Mouse (Mus musculus): ENCODE results near the gene Cmbl. TPM values are rescaled to one million over a fixed set of nuclear protein-coding genes. Genes with fewer than 3 reads are reported as not detected.

The Cmbl gene
- polyA plus RNA-seq, 1 experiment from 2014 or later, result 2.7 TPM

DNA sequence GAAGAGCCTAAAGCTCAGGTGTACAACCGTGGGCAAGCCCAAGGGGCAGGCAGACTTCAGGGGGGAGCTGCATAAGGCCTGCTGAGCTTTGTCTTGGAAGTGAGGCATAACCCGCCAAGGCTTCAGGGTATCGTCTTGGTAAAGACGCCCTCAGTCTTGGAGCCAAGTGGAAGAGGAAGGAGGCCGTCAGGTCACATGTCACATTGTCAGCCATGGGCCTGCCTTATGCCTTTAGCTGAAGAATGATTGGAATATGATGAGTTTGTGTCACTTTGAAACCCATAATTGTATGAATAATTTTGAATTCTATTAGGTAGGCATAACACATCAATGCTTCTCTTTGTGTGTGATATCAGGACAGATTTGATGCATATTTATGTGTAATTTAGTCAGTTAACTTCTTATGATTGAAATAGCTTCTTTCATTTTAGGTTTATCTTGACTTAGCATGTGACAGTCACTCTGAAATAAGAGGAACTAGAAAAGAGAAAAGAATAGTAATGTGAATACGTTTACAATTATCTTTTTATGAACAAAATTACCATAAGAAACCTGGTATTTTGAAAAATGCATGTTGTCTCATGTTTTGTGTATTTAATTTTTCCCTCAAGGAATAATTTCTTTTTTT is 48.8 kb downstream of the Cmbl start:
- no peaks in the 10 kb centered on the region for H3K4me1 ChIP-seq

GRCm38 (mm10) chr15:31614666-31615065 is 49.5 kb downstream of the Cmbl start:
- Histone ChIP-seq H3K4me2 (replicated peaks) (no peak overlapping the region), H3K9ac (no peak overlapping the region), H3K9me3 (replicated peaks) (no peaks in the 10 kb centered on the region), H3K4me1 (no peaks in the 10 kb centered on the region), H3K36me3 (peaks cover 28% of the 10 kb centered on the region), H3K4me3 (no peak overlapping the region), H3K27ac (no peak overlapping the region), H3K27me3 (no peaks in the 10 kb centered on the region)
- 86% methylated on average over 2 of the region's 2 CpGs for WGBS
- no peak for ATAC-seq (ENCODE audit: low FRiP score)

More for the DNA sequence above, 48.8 kb downstream of the Cmbl start:
- Histone ChIP-seq H3K4me2 (replicated peaks) (no peak overlapping the region), H3K27me3 (no peaks in the 10 kb centered on the region), H3K9ac (no peak overlapping the region), H3K27ac (no peak overlapping the region), H3K36me3 (peaks cover 21% of the 10 kb centered on the region), H3K4me3 (no peak overlapping the region), H3K9me3 (replicated peaks) (no peaks in the 10 kb centered on the region)
- ATAC-seq (ENCODE audit: low FRiP score), result no peak
- WGBS, result 89% methylated on average over 6 of the region's 6 CpGs

- Histone ChIP-seq H3K27ac (no peak overlapping the region), H3K27me3 (no peaks in the 10 kb centered on the region), H3K36me3 (peaks cover 41% of the 10 kb centered on the region), H3K4me1 (no peaks in the 10 kb centered on the region), H3K9ac (no peak overlapping the region), H3K9me3 (replicated peaks) (no peaks in the 10 kb centered on the region), H3K4me2 (replicated peaks) (no peak overlapping the region), H3K4me3 (no peak overlapping the region)
- no peak for ATAC-seq (ENCODE audit: low FRiP score)
- WGBS, result 93% methylated on average over 9 of the region's 9 CpGs
Measured at GRCm38 (mm10) chr15:31617261-31617660, 52.1 kb downstream of the Cmbl start.

DNA sequence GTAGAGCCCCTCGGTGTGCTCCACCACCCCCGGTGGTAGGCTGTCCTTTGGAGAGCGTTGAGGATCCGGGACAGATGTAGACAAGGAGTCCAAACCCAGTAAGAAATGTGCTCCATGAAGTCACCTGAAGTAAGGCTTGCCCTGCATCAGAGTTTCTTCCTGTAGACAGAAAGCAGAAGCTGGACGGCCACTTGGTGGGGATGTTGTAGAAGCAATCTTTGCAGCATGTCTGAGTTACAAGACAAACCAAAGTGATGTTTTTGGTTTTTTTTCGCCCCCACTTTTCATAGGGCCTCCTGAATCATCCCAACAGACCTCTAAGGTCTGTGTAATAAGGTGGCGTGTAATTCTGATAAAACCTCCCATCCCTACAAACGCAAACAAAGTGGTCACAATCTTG is 54.3 kb downstream of the Cmbl start:
- H3K36me3 ChIP-seq, result peaks cover 47% of the 10 kb centered on the region

GRCm38 (mm10) chr15:31627277-31628154 is 62.3 kb downstream of the Cmbl start:
- H3K27me3 ChIP-seq, result no peaks in the 10 kb centered on the region
- no peak overlapping the region for H3K9ac ChIP-seq
- ATAC-seq (ENCODE audit: low FRiP score), result 0 out of 2 replicates have a peak, but pooled peaks have one; percentile 32
- H3K4me1 ChIP-seq, result peaks cover 11% of the 10 kb centered on the region
- H3K4me2 ChIP-seq (replicated peaks), result no peak overlapping the region
- H3K27ac ChIP-seq, result peak overlapping the region; percentile 35; the same call in 1 of the 2 replicates
- WGBS, result 53% methylated on average over 12 of the region's 12 CpGs
- 0 out of 2 replicates have a peak, but pooled peaks cover 6% of the 10 kb centered on the region for H3K36me3 ChIP-seq
- peaks cover 3% of the 10 kb centered on the region; the same call in 1 of the 2 replicates for H3K9me3 ChIP-seq (replicated peaks)
- H3K4me3 ChIP-seq, result no peak overlapping the region

More for the DNA sequence above, 54.3 kb downstream of the Cmbl start:
- 95% methylated on average over 8 of the region's 8 CpGs for WGBS
- H3K9ac ChIP-seq, result no peak overlapping the region
- H3K4me2 ChIP-seq (replicated peaks), result no peak overlapping the region
- no peak overlapping the region for H3K4me3 ChIP-seq
- no peaks in the 10 kb centered on the region for H3K27me3 ChIP-seq
- H3K27ac ChIP-seq, result no peak overlapping the region
- ATAC-seq (ENCODE audit: low FRiP score), result no peak
- peaks cover 3% of the 10 kb centered on the region; the same call in 1 of the 2 replicates for H3K9me3 ChIP-seq (replicated peaks)
- H3K4me1 ChIP-seq, result no peaks in the 10 kb centered on the region

- Histone ChIP-seq H3K36me3 (0 out of 2 replicates have a peak, but pooled peaks cover 6% of the 10 kb centered on the region), H3K4me1 (peaks cover 11% of the 10 kb centered on the region), H3K27me3 (no peaks in the 10 kb centered on the region), H3K27ac (peak overlapping the region; percentile 35; the same call in 1 of the 2 replicates), H3K4me2 (replicated peaks) (no peak overlapping the region), H3K9ac (no peak overlapping the region), H3K9me3 (replicated peaks) (peaks cover 3% of the 10 kb centered on the region; the same call in 1 of the 2 replicates), H3K4me3 (no peak overlapping the region)
- 68% methylated on average over 10 of the region's 10 CpGs for WGBS
- ATAC-seq (ENCODE audit: low FRiP score), result no peak
Measured at GRCm38 (mm10) chr15:31628180-31628579, 63.0 kb downstream of the Cmbl start.

GRCm38 (mm10) chr15:31629556-31629955 is 64.4 kb downstream of the Cmbl start:
- Histone ChIP-seq H3K4me1 (peaks cover 11% of the 10 kb centered on the region), H3K9me3 (replicated peaks) (no peaks in the 10 kb centered on the region), H3K9ac (no peak overlapping the region), H3K4me2 (replicated peaks) (no peak overlapping the region), H3K27ac (no peak overlapping the region), H3K27me3 (no peaks in the 10 kb centered on the region), H3K36me3 (no peaks in the 10 kb centered on the region), H3K4me3 (no peak overlapping the region)
- ATAC-seq (ENCODE audit: low FRiP score), result no peak
- 95% methylated on average over 3 of the region's 3 CpGs for WGBS

DNA sequence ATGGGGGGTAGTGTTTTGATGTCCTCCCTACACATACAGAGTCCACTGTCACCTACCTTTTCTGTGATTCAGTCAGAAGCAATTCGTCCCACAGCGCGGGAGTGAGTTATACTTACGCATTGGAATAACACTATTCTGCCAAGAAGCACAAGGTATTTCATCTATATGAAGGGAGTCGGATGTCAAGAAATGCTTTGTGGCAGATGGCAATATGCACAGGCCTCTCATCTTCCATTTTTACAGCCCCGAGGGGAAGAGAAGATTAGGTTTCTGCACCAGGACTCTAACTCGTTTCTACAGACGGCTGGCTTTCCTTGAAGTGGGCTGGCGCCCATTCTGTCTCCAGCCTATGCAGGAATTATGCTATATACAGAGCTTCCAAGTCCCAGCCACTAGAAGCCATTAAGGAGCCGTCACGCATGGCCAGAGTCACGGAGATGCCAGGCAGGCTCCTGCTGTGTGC is 66.2 kb downstream of the Cmbl start:
- peaks cover 11% of the 10 kb centered on the region for H3K4me1 ChIP-seq
- ATAC-seq (ENCODE audit: low FRiP score), result 0 out of 2 replicates have a peak, but pooled peaks have one; percentile 42
- no peak overlapping the region for H3K4me3 ChIP-seq
- no peaks in the 10 kb centered on the region for H3K36me3 ChIP-seq
- H3K27ac ChIP-seq, result 0 out of 2 replicates have a peak overlapping the region, but pooled peaks have one; percentile 40
- H3K9me3 ChIP-seq (replicated peaks), result no peaks in the 10 kb centered on the region
- no peaks in the 10 kb centered on the region for H3K27me3 ChIP-seq
- no peak overlapping the region for H3K9ac ChIP-seq
- WGBS, result 68% methylated on average over 12 of the region's 12 CpGs
- no peak overlapping the region for H3K4me2 ChIP-seq (replicated peaks)

DNA sequence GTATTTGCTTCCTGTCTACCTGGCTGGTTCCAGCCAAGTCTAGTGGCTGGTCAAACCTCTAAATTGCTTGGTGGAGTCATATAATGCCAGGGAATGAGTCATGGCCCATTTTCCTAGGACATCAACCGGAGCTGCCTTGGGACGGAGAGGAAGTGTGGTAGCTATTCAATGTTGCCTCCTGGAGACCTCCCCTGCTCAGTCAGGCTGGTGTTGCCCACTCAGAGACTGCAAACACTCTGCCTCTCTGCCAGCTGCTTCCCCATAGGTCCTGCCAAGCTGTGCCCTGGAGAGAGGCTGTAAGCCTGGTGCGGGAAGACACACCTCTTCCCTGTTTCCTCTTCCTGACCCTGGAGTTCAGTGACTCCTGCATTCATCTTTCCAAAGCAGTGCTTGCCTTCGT is 67.3 kb downstream of the Cmbl start:
- H3K27me3 ChIP-seq, result no peaks in the 10 kb centered on the region
- no peak for ATAC-seq (ENCODE audit: low FRiP score)
- H3K9ac ChIP-seq, result no peak overlapping the region
- 96% methylated on average over 4 of the region's 4 CpGs for WGBS
- H3K4me1 ChIP-seq, result peaks cover 11% of the 10 kb centered on the region
- no peak overlapping the region for H3K4me3 ChIP-seq
- H3K27ac ChIP-seq, result no peak overlapping the region
- H3K9me3 ChIP-seq (replicated peaks), result no peaks in the 10 kb centered on the region
- H3K36me3 ChIP-seq, result no peaks in the 10 kb centered on the region
- H3K4me2 ChIP-seq (replicated peaks), result no peak overlapping the region

DNA sequence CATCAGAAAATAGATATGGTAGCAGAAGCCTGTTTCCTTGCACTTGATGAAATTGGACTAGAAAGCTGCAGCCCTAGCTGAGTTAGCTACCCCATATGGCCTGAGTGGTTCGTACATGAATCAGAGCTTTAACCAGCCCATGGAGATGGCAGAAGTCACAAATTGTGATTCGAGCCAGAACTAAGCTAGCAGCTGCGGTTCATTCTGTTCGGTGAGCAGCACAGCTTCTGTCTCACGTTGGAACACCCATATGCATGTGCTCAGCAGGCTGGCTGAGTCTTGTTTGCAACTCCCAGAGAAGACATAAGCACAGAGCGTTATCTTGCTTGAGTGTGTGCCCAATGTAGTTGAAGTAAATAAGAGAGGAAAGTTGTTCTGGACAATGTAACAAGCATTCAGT is 69.4 kb downstream of the Cmbl start:
- 88% methylated on average over 6 of the region's 6 CpGs for WGBS
- H3K9me3 ChIP-seq (replicated peaks), result no peaks in the 10 kb centered on the region; the same call in 1 of the 2 replicates
- H3K4me1 ChIP-seq, result peaks cover 5% of the 10 kb centered on the region; the same call in 1 of the 2 replicates

GRCm38 (mm10) chr15:31636091-31636595 is 71.0 kb downstream of the Cmbl start:
- Histone ChIP-seq H3K9ac (no peak overlapping the region), H3K27me3 (no peaks in the 10 kb centered on the region), H3K4me3 (no peak overlapping the region), H3K27ac (no peak overlapping the region), H3K4me1 (peaks cover 5% of the 10 kb centered on the region; the same call in 1 of the 2 replicates), H3K4me2 (replicated peaks) (no peak overlapping the region), H3K9me3 (replicated peaks) (no peaks in the 10 kb centered on the region; the same call in 1 of the 2 replicates), H3K36me3 (no peaks in the 10 kb centered on the region)
- WGBS, result 83% methylated on average over 9 of the region's 9 CpGs
- no peak for ATAC-seq (ENCODE audit: low FRiP score)

More for the DNA sequence above, 69.4 kb downstream of the Cmbl start:
- H3K4me3 ChIP-seq, result no peak overlapping the region
- H3K27ac ChIP-seq, result no peak overlapping the region
- no peaks in the 10 kb centered on the region for H3K27me3 ChIP-seq
- ATAC-seq (ENCODE audit: low FRiP score), result no peak
- no peak overlapping the region for H3K4me2 ChIP-seq (replicated peaks)
- no peaks in the 10 kb centered on the region for H3K36me3 ChIP-seq
- H3K9ac ChIP-seq, result no peak overlapping the region
